Mouse (Mus musculus) yolk sac, embryonic 10.5 days (tissue): ENCODE results near the gene Tlr9.

Experiments used
- DNase-seq: peaks from one replicate; pipeline ENCODE4 v3.0.0-alpha.2; 2017; ENCODE audit warnings: low spot score

Gene Tlr9

GRCm38 (mm10) chr9:106222261-106222851 is at the start of gene Tlr9:
Gene Tlr9 (plus strand): TSS chr9:106222598.
- no peak for DNase-seq

GRCm38 (mm10) chr9:106173363-106173762 is 49.0 kb upstream of the Tlr9 start:
- DNase-seq = no peak

- DNase-seq = no peak
Measured at GRCm38 (mm10) chr9:106175552-106176200, 46.7 kb upstream of the Tlr9 start.

- DNase-seq = no peak
Measured at GRCm38 (mm10) chr9:106176769-106177168, 45.6 kb upstream of the Tlr9 start.

- DNase-seq = no peak
Measured at GRCm38 (mm10) chr9:106177799-106178198, 44.6 kb upstream of the Tlr9 start.

- no peak for DNase-seq
Measured at GRCm38 (mm10) chr9:106179454-106179853, 42.9 kb upstream of the Tlr9 start.

GRCm38 (mm10) chr9:106179964-106180363 is 42.4 kb upstream of the Tlr9 start:
- DNase-seq = no peak

GRCm38 (mm10) chr9:106182146-106182545 is 40.3 kb upstream of the Tlr9 start:
- DNase-seq = no peak

- DNase-seq = no peak
Measured at GRCm38 (mm10) chr9:106183996-106184395, 38.4 kb upstream of the Tlr9 start.

GRCm38 (mm10) chr9:106191355-106191754 is 31.0 kb upstream of the Tlr9 start:
- no peak for DNase-seq

GRCm38 (mm10) chr9:106192024-106192423 is 30.4 kb upstream of the Tlr9 start:
- DNase-seq = no peak

GRCm38 (mm10) chr9:106192998-106193397 is 29.4 kb upstream of the Tlr9 start:
- DNase-seq = no peak

GRCm38 (mm10) chr9:106193930-106194807 is 28.2 kb upstream of the Tlr9 start:
- DNase-seq = no peak

GRCm38 (mm10) chr9:106195693-106196092 is 26.7 kb upstream of the Tlr9 start:
- no peak for DNase-seq

- no peak for DNase-seq
Measured at GRCm38 (mm10) chr9:106197081-106197713, 25.2 kb upstream of the Tlr9 start.

GRCm38 (mm10) chr9:106197732-106198131 is 24.7 kb upstream of the Tlr9 start:
- no peak for DNase-seq

GRCm38 (mm10) chr9:106198962-106199458 is 23.4 kb upstream of the Tlr9 start:
- peak; percentile 85 for DNase-seq

- DNase-seq = no peak
Measured at GRCm38 (mm10) chr9:106199535-106200272, 22.7 kb upstream of the Tlr9 start, which contains the start of gene Ppm1m. Gene Ppm1m (minus strand): TSS chr9:106199746.

GRCm38 (mm10) chr9:106201895-106202294 is 20.5 kb upstream of the Tlr9 start:
- DNase-seq = no peak

GRCm38 (mm10) chr9:106202819-106203636 is 19.4 kb upstream of the Tlr9 start, which contains the start of gene Twf2:
Gene Twf2 (plus strand): TSS chr9:106203108.
- DNase-seq = peak; percentile 91
